Mouse (Mus musculus) induced T-regulatory cell, adult 2 months (primary cell): Measurements from ENCODE around the gene Slc18a2.

Source experiments
- DNase-seq: peaks from one replicate; pipeline ENCODE4 v3.0.0-alpha.2; 2012; ENCODE audit warnings: low read depth

Gene Slc18a2

DNA sequence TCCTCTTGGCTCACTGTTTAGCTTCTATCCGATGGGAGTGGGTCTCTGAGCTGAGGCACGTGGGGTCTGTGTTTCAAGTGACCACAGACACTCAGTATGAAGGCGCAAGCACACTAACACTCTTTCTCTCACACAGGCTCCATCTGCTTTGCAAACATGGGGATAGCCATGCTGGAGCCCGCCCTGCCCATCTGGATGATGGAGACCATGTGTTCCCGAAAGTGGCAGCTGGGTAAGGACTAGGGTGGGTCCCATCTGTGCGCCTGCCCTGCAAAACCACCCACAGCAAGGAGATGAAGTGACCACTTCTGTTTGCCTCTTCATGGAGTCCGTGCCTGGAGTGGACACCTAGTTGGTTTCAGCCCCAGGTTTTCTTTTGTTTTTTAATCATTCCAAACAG is 15.7 kb downstream of the Slc18a2 start:
- no peak for DNase-seq

DNA sequence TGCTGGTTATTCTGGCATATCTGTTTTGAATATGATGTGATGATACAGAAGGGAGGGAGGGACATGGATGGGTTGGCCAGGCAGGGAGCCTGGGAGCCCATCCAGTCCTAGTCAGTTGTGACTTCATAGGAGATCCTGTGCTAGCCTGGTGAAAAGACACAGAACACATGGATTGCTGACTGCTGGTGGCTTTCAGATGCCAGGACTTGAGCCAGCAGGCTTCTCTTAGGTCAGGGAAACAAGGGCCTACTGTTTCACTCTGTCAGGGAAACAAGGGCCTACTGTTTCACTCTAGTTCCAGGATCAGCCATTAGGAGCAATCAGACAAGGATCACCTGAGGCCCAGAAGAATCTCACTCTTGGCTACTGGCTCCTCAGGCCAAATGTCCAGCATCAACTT is 20.1 kb downstream of the Slc18a2 start:
- DNase-seq = no peak

GRCm38 (mm10) chr19:59282001-59282400 is 21.3 kb downstream of the Slc18a2 start:
- DNase-seq = no peak

DNA sequence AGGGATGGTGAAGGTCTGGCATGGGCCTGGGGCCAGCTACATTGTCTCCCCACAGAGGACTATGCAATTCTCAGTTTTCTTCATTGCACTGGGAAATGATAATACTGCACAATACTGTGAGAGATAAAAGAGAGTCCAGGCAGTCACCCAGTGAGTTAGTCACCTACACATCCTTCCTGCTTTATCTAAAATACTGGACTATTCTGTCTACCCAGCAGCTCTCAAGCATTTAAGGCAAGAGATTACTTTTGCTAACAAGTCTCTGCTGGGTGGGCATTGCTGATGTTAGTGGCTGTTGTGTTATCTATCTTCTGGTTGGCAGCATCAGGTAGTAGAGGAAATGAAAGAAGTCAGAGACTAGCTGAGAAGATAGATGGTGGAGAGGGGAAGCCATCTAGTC is 28.3 kb downstream of the Slc18a2 start:
- no peak for DNase-seq

- DNase-seq = no peak
Observed at GRCm38 (mm10) chr19:59289811-59290210, 29.1 kb downstream of the Slc18a2 start.

DNA sequence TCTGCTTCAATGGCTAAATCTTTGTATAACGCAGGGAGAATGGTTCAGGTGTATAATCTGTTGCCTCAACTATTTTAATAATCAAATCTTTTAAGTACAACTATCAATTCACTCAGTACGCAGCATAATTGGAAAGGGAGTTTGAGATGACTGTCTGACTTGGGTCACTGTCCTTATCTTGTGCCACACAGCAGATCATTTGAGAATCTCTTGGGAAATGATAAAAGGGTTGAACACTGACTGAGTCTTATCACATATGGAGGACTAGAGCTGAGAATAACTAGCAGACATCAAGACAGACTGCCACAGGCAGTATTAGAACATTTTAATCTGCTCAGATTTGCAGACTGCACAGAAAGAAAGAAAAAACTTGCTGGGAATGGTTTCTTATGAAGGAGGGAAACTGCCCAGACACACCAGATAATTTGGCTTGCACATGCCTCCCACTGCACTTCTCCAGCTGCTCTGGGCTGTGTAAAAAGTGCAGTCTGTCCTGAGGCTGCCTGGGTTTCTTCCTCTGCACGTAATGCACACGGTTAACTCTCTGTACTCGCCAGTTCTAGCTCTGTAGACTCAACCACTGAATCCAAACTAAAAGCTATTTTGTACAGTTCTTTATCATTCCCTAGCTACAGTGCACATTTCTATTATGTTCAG is 31.6 kb downstream of the Slc18a2 start:
- no peak for DNase-seq

- DNase-seq = no peak
Observed at GRCm38 (mm10) chr19:59315308-59315707, 54.6 kb downstream of the Slc18a2 start.

- peak; percentile 18 for DNase-seq
Observed at GRCm38 (mm10) chr19:59316571-59316970, 55.9 kb downstream of the Slc18a2 start.

GRCm38 (mm10) chr19:59321990-59322389 is 61.3 kb downstream of the Slc18a2 start, which contains the start of gene Rps12-ps3:
Rps12-ps3 (plus strand) TSS chr19:59322290.
- DNase-seq = no peak

DNA sequence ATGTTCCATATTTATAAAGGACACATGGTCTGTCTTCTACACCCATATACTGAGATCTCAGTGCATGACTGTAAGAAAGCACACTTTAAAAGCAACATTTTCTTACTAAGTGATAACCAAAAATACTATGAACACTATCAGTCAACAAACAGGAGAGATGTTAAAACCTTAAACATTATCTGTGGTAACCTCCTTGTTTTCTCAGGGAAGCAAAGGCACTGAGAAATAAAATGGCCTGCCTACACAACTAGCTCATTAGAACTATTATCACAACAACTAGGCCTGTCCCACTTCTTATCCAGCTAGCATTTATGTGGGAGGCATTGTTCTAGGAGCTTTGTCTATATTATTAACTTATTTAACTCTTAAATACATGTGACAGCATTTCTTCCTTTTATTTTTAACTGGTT is 70.1 kb downstream of the Slc18a2 start:
- no peak for DNase-seq

- no peak for DNase-seq
Observed at GRCm38 (mm10) chr19:59336655-59337054, 76.0 kb downstream of the Slc18a2 start.

- no peak for DNase-seq
Observed at GRCm38 (mm10) chr19:59337872-59338681, 77.4 kb downstream of the Slc18a2 start.

- DNase-seq = no peak
Observed at GRCm38 (mm10) chr19:59339908-59340307, 79.2 kb downstream of the Slc18a2 start.

GRCm38 (mm10) chr19:59342964-59343363 is 82.3 kb downstream of the Slc18a2 start:
- DNase-seq = peak; percentile 29

DNA sequence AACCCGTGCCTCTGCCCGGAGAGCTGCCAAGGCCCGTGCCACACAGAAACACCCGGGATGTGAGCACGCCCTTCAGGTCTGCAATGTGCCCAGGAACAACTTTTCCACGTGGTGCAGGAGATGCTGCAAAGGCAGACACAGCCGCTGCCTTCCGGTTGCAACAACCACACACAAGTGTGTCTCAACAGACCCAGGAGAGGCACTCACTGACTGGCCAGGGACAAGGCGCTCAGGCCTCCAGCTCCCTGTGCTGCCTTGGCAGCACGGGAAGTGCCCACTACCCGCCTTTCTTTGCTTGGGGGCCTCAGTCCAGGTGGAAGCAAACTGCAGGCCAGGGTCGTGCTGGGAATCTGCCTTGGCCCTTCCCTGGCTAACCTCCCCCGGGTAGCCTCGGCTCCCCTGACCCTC is 83.6 kb downstream of the Slc18a2 start:
- peak; percentile 66 for DNase-seq

DNA sequence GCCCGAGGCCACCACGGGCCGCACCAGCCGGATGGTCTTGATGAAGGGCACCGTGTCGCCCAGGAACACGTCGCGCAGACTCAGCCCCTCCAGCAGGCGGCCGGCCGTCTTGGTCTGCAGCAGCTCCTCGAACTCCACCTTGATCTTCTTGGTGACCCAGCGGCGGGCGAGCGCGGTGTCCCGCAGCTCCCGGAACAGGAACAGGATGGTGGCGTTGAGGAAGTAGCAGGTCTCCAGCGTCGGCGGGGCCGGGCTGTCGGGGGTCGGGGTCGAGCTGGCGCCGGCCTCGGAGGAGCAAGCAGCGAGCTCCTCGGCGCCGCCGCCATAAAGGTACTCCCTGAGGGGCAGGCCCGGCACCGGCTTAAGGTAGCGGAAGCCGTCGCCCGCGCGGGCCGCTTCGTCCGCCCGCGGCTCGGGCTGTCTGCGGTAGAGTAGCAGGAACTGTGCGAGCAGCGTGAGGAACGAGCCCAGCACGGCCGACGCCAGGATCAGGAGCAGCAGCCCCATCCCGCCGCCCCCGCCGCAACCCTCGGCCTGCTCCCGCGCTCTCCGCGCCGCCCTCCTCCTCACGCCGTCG is 84.5 kb downstream of the Slc18a2 start:
- peak; percentile 78 for DNase-seq
